Mouse (Mus musculus): Measurements from ENCODE around the gene Uty. TPM values are rescaled to one million over a fixed set of nuclear protein-coding genes. Genes with fewer than 3 reads are reported as not detected.

The Uty gene
- total RNA-seq (2014; rRNA removed) (11.0 and 11.2 TPM in 2 replicates), polyA plus RNA-seq (2015; fragmentation: Nextera tagmentation; extraction: Ambion mirVana) (13.4 TPM in 1 of 2 replicates, not detected in the other)

DNA sequence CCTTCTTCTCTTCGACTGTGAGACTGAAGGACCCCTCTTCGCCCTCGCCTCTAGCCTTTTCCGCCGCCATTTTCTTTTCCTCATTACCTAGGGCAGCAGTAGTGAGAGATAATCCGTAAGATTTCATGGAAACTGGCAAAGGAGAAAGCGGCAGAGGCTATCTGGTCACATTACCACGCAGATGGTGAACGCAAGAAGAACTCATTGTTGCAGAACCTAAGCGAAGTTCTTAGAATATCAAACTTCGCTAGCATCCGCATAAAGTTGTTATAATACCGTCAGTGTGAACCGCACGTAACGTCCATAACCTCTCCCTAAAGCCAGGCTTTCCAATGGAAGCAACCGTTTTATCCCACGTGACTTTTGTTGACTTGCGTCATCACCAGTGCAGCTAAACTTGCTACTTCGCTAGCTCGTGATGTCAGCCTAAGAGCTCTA is at the start of gene Uty:
TSS of gene Uty (minus strand) at position 334 of the 438 bp plus-strand sequence.
- Histone ChIP-seq H3K4me2 (ENCODE audit: low read depth, low read length) (peak within 1 kb of the TSS; percentile 44), H3K4me3 (ENCODE audit: low read length) (peak within 1 kb of the TSS; percentile 37), H3K27me3 (ENCODE audit: insufficient read depth, low read length) (no peaks in the 10 kb centered on the region), H3K27ac (peak within 1 kb of the TSS; percentile 71; the same call in 1 of the 2 replicates), H3K9me3 (ENCODE audit: low read length) (no peaks in the 10 kb centered on the region), H3K4me1 (ENCODE audit: insufficient read depth, low read length) (no peaks in the 10 kb centered on the region), H3K36me3 (ENCODE audit: insufficient read depth, low read length) (no peaks in the 10 kb centered on the region), H3K9ac (replicated peaks; ENCODE audit: low read length) (no peak within 1 kb of the TSS; the same call in 1 of the 2 replicates)
- no peak for TF ChIP-seq CTCF (IDR thresholded peaks at IDR 0.05; ENCODE audit: low read depth)
- WGBS: 2% methylated on average over 7 of the region's 21 CpGs
- DNase-seq (ENCODE audit: low spot score) (peak; percentile 75), ATAC-seq (peak; percentile 96)

- H3K36me3 ChIP-seq (ENCODE audit: insufficient read depth, low read length): no peaks in the 10 kb centered on the region
Measured at GRCm38 (mm10) chrY:1293708-1294107, 48.1 kb upstream of the Uty start.

GRCm38 (mm10) chrY:1286171-1286795 is 40.7 kb upstream of the Uty start, which contains the start of gene Ddx3y:
TSS of gene Ddx3y (minus strand) at chrY:1286629.
- DNase-seq (ENCODE audit: low spot score) (peak; percentile 79), ATAC-seq (peak; percentile 97)
- Histone ChIP-seq H3K4me2 (ENCODE audit: low read depth, low read length) (peak within 1 kb of the TSS; percentile 38), H3K9ac (replicated peaks; ENCODE audit: low read length) (no peak within 1 kb of the TSS; the same call in 1 of the 2 replicates), H3K9me3 (ENCODE audit: low read length) (no peaks in the 10 kb centered on the region), H3K4me3 (ENCODE audit: low read length) (peak within 1 kb of the TSS; percentile 37), H3K27me3 (ENCODE audit: insufficient read depth, low read length) (no peaks in the 10 kb centered on the region), H3K27ac (peak within 1 kb of the TSS; percentile 65; the same call in 1 of the 2 replicates), H3K4me1 (ENCODE audit: insufficient read depth, low read length) (no peaks in the 10 kb centered on the region), H3K36me3 (ENCODE audit: insufficient read depth, low read length) (no peaks in the 10 kb centered on the region)
- 1% methylated on average over 14 of the region's 31 CpGs for WGBS
- TF ChIP-seq CTCF (IDR thresholded peaks at IDR 0.05; ENCODE audit: low read depth): no peak

More at GRCm38 (mm10) chrY:1293708-1294107, 48.1 kb upstream of the Uty start:
- Histone ChIP-seq H3K9me3 (ENCODE audit: low read length) (no peaks in the 10 kb centered on the region), H3K4me1 (ENCODE audit: insufficient read depth, low read length) (no peaks in the 10 kb centered on the region), H3K9ac (replicated peaks; ENCODE audit: low read length) (no peak overlapping the region), H3K4me2 (ENCODE audit: low read depth, low read length) (no peak overlapping the region), H3K27me3 (ENCODE audit: insufficient read depth, low read length) (no peaks in the 10 kb centered on the region), H3K27ac (no peak overlapping the region), H3K4me3 (ENCODE audit: low read length) (no peak overlapping the region)
- no peak for ATAC-seq
- no peak for TF ChIP-seq CTCF (IDR thresholded peaks at IDR 0.05; ENCODE audit: low read depth)
- no peak for DNase-seq (ENCODE audit: low spot score)

DNA sequence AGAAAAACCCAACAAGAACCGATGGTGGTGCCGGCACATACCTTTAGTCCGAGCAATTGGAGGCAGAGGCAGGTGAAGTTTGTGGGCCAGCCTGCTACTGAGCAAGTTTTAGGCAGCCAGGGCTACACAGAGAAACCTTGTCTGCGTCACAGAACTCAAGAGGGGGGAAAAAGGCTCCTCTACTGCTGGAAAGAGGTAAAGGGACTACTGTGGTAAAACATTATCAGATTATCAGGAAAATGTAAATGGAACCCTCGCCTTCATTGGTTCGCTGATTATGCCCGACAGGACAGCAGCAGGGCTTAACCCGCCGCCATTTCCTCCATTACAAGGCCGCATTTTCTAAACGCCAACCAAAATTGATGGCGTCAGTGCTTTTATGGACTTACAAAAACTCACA is 40.2 kb upstream of the Uty start:
- WGBS: 22% methylated on average over 4 of the region's 12 CpGs
- DNase-seq (ENCODE audit: low spot score) (peak; percentile 12), ATAC-seq (no peak)
- Histone ChIP-seq H3K4me3 (ENCODE audit: low read length) (peak overlapping the region; percentile 37), H3K36me3 (ENCODE audit: insufficient read depth, low read length) (no peaks in the 10 kb centered on the region), H3K9me3 (ENCODE audit: low read length) (no peaks in the 10 kb centered on the region), H3K9ac (replicated peaks; ENCODE audit: low read length) (no peak overlapping the region; the same call in 1 of the 2 replicates), H3K27me3 (ENCODE audit: insufficient read depth, low read length) (no peaks in the 10 kb centered on the region), H3K4me2 (ENCODE audit: low read depth, low read length) (peak overlapping the region; percentile 38), H3K4me1 (ENCODE audit: insufficient read depth, low read length) (no peaks in the 10 kb centered on the region), H3K27ac (peak overlapping the region; percentile 65; the same call in 1 of the 2 replicates)
- TF ChIP-seq CTCF (IDR thresholded peaks at IDR 0.05; ENCODE audit: low read depth): no peak

DNA sequence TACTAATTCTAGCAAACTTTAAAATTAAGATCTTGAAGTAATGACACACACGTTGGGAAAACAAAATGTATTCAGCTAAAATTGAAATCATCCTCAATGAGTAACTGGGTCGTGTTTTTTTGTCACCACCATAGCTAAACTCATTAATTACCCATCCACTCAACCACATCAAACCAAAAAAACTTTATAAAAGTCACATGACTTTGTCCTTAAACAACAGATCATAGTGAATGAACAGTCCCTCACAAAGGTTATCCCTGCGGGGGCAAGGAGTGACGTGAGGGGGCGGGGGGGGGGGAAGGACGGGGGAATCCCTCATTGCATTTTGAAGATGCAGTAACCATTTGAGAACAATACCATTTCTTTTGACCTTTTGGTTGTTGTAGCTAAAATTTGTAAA is 558 bp upstream of the Uty start:
- H3K36me3 ChIP-seq (ENCODE audit: insufficient read depth, low read length): no peaks in the 10 kb centered on the region
- H3K9ac ChIP-seq (replicated peaks; ENCODE audit: low read length): no peak overlapping the region
- no peaks in the 10 kb centered on the region for H3K4me1 ChIP-seq (ENCODE audit: insufficient read depth, low read length)
- peak overlapping the region; percentile 34 for H3K4me2 ChIP-seq (ENCODE audit: low read depth, low read length)
- WGBS: 23% methylated on average over 2 of the region's 6 CpGs
- ATAC-seq: no peak
- no peak for TF ChIP-seq CTCF (IDR thresholded peaks at IDR 0.05; ENCODE audit: low read depth)
- no peaks in the 10 kb centered on the region for H3K9me3 ChIP-seq (ENCODE audit: low read length)
- no peak for DNase-seq (ENCODE audit: low spot score)
- H3K27ac ChIP-seq: no peak overlapping the region
- H3K27me3 ChIP-seq (ENCODE audit: insufficient read depth, low read length): no peaks in the 10 kb centered on the region
- peak overlapping the region; percentile 37; the same call in 1 of the 2 replicates for H3K4me3 ChIP-seq (ENCODE audit: low read length)

DNA sequence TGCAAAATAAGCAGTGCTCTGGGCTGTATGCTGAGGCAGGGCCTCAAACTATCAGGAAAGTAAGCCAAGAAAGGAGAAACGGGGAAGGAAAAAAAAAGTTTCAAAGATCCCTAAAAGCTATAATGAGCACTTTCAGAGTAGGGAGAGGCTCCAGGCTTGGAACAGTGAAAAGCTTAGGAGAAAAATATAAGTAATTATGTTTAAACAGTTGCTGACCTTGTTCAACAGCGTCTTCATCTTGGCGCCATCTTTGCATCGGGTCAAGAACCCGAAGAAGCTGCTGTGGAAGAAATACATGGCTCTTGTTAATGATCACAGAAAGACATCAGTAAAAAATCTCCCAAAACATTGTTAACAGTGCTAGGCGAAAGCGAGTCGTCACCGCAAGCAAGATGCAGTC is 619 bp downstream of the Uty start:
- WGBS: 0% methylated on average over 4 of the region's 9 CpGs
- peak overlapping the region; percentile 71; the same call in 1 of the 2 replicates for H3K27ac ChIP-seq
- no peaks in the 10 kb centered on the region for H3K36me3 ChIP-seq (ENCODE audit: insufficient read depth, low read length)
- H3K9ac ChIP-seq (replicated peaks; ENCODE audit: low read length): no peak overlapping the region; the same call in 1 of the 2 replicates
- peak overlapping the region; percentile 37 for H3K4me3 ChIP-seq (ENCODE audit: low read length)
- H3K4me1 ChIP-seq (ENCODE audit: insufficient read depth, low read length): no peaks in the 10 kb centered on the region
- no peaks in the 10 kb centered on the region for H3K9me3 ChIP-seq (ENCODE audit: low read length)
- H3K27me3 ChIP-seq (ENCODE audit: insufficient read depth, low read length): no peaks in the 10 kb centered on the region
- no peak for TF ChIP-seq CTCF (IDR thresholded peaks at IDR 0.05; ENCODE audit: low read depth)
- peak overlapping the region; percentile 44 for H3K4me2 ChIP-seq (ENCODE audit: low read depth, low read length)
- no peak; the same call in 1 of the 2 replicates for ATAC-seq
- DNase-seq (ENCODE audit: low spot score): no peak

DNA sequence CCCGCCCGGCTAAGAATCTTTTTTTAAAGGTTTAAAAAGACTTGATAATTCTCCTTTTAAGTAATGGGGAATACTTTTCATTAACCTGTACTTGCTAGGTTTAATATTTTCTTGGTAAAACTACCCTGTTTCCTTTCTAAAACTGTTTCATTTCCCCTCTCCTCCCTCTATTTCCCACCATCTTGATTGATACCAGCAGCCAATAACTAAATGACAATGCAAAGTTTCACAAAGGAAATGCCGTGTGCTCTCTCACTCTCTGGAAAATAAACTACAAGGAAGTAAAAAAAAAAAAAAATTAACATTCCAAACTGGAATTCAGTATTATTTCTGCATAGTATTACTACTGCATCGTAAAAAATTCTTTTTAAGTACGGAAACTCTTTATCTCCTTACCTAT is 1.1 kb downstream of the Uty start:
- Histone ChIP-seq H3K27me3 (ENCODE audit: insufficient read depth, low read length) (no peaks in the 10 kb centered on the region), H3K4me2 (ENCODE audit: low read depth, low read length) (peak overlapping the region; percentile 44), H3K4me1 (ENCODE audit: insufficient read depth, low read length) (no peaks in the 10 kb centered on the region), H3K27ac (no peak overlapping the region), H3K9ac (replicated peaks; ENCODE audit: low read length) (no peak overlapping the region), H3K4me3 (ENCODE audit: low read length) (peak overlapping the region; percentile 37), H3K36me3 (ENCODE audit: insufficient read depth, low read length) (no peaks in the 10 kb centered on the region), H3K9me3 (ENCODE audit: low read length) (no peaks in the 10 kb centered on the region)
- no peak for DNase-seq (ENCODE audit: low spot score)
- no peak for ATAC-seq
- no peak for TF ChIP-seq CTCF (IDR thresholded peaks at IDR 0.05; ENCODE audit: low read depth)
- 29% methylated on average over 3 of the region's 5 CpGs for WGBS

Measured in hindbrain, postnatal 0 days (tissue).